Mouse (Mus musculus): ENCODE measurements around the gene Jmjd1c.

DNA sequence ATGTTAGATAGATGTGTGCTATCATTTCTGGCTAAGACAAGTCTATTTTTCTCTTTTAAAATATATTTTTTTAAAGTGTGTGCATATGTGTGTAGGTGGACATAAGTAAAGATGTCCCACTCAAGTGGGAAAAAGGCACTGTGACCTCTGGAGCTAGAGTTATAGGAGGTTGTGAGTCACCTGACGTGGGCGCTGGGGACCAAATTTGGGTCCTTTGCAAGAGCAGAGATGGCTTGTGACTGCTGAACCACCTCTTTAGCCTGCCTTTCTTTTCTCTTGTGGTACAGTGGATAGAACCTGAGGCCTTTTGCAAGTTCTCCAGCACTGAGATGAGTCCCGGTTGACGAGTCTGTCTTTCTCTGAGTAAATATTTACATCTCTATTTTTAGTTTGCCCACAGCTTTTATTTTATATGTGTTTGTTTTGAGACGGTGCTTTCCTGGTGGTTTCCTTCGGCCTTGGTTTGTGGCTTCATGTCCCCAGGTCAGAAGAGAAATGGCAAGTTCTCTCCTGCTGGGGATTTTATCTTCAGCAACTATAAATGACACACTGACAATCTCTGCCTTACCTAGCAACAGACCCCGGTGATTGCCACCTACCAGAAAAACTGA, 30.5 kb upstream of the Jmjd1c start:
- TF ChIP-seq CTCF (IDR thresholded peaks at IDR 0.05; ENCODE audit: low read depth), result no peak
- no peak for TF ChIP-seq EP300 (IDR thresholded peaks at IDR 0.05; ENCODE audit: low read depth)

Measured in liver, postnatal 0 days (tissue).